Mouse (Mus musculus) limb, embryonic 10.5 days (tissue): ENCODE results near the gene Slc22a23. TPM values are rescaled to one million over a fixed set of nuclear protein-coding genes. Genes with fewer than 3 reads are reported as not detected.

Experiments
- DNase-seq: peaks from one replicate; pipeline ENCODE4 v3.0.0-alpha.2; 2017; ENCODE audit warnings: low spot score
- H3K27ac ChIP-seq: fragments of 300-500 bp; sonication (generic); 2 replicates; pipeline ENCODE4 v1.5.1; 2016; ENCODE audit warnings: mild to moderate bottlenecking
- H3K27me3 ChIP-seq: fragments of 300-500 bp; sonication (generic); 2 replicates; pipeline ENCODE4 v1.6.1; 2016; ENCODE audit warnings: low read depth, mild to moderate bottlenecking; ENCODE audit not compliant: poor library complexity, severe bottlenecking
- H3K36me3 ChIP-seq: fragments of 300-500 bp; sonication (generic); 2 replicates; pipeline ENCODE4 v1.6.1; 2016; ENCODE audit warnings: mild to moderate bottlenecking, moderate library complexity
- H3K4me1 ChIP-seq: fragments of 300-500 bp; sonication (generic); 2 replicates; pipeline ENCODE4 v1.6.1; 2016
- H3K4me3 ChIP-seq: fragments of 300-500 bp; sonication (generic); 2 replicates; pipeline ENCODE4 v1.5.1; 2016; ENCODE audit warnings: mild to moderate bottlenecking, moderate library complexity
- H3K9me3 ChIP-seq: fragments of 300-500 bp; sonication (generic); replicated peaks from 2 replicates; pipeline ENCODE4 v1.6.1; 2016; ENCODE audit warnings: mild to moderate bottlenecking
- WGBS: fragments of 180-500 bp; shearing (Covaris S2); methylation state at CpG from one replicate; pipeline ENCODE4 v1.1.7; 2016; 5-methylcytosine and 5-hydroxymethylcytosine counted together
- polyA plus RNA-seq: library from polyadenylated mRNA; unstranded; fragments of >200 nt; fragmentation: Nextera tagmentation; extraction: Ambion mirVana; gene quantifications from 2 replicates; pipeline ENCODE4 v1.2.1, GENCODE M21; 2016

The Slc22a23 gene
- polyA plus RNA-seq, 1 experiment from 2014 or later: 1.8 TPM

- Histone ChIP-seq H3K27ac (no peak overlapping the region), H3K27me3 (no peaks in the 10 kb centered on the region), H3K9me3 (no peaks in the 10 kb centered on the region), H3K4me1 (peaks cover 13% of the 10 kb centered on the region), H3K4me3 (no peak overlapping the region), H3K36me3 (no peaks in the 10 kb centered on the region)
- WGBS: 78% methylated on average over 4 of the region's 4 CpGs
- no peak for DNase-seq
Measured at GRCm38 (mm10) chr13:34228905-34229304, 116.1 kb downstream of the Slc22a23 start.

GRCm38 (mm10) chr13:34227720-34228661 lies 117.0 kb downstream of the Slc22a23 start:
- WGBS: 41% methylated on average over 12 of the region's 12 CpGs
- Histone ChIP-seq H3K4me3 (no peak overlapping the region), H3K4me1 (peaks cover 13% of the 10 kb centered on the region), H3K27me3 (no peaks in the 10 kb centered on the region), H3K9me3 (no peaks in the 10 kb centered on the region), H3K36me3 (no peaks in the 10 kb centered on the region), H3K27ac (no peak overlapping the region)
- DNase-seq: no peak

- H3K4me3 ChIP-seq: no peak overlapping the region
- no peaks in the 10 kb centered on the region for H3K27me3 ChIP-seq
- WGBS: 8% methylated on average over 1 of the region's 1 CpGs
- H3K4me1 ChIP-seq: peaks cover 13% of the 10 kb centered on the region
- H3K27ac ChIP-seq: no peak overlapping the region
- H3K36me3 ChIP-seq: no peaks in the 10 kb centered on the region
- no peak for DNase-seq
- H3K9me3 ChIP-seq: no peaks in the 10 kb centered on the region
Measured at GRCm38 (mm10) chr13:34226940-34227339, 118.0 kb downstream of the Slc22a23 start.

GRCm38 (mm10) chr13:34222985-34223384 lies 122.0 kb downstream of the Slc22a23 start:
- WGBS: 60% methylated on average over 7 of the region's 7 CpGs
- H3K27ac ChIP-seq: no peak overlapping the region
- no peak overlapping the region for H3K4me3 ChIP-seq
- no peaks in the 10 kb centered on the region for H3K9me3 ChIP-seq
- no peaks in the 10 kb centered on the region for H3K4me1 ChIP-seq
- H3K27me3 ChIP-seq: no peaks in the 10 kb centered on the region
- no peak for DNase-seq
- H3K36me3 ChIP-seq: no peaks in the 10 kb centered on the region

- Histone ChIP-seq H3K9me3 (no peaks in the 10 kb centered on the region), H3K36me3 (no peaks in the 10 kb centered on the region), H3K4me1 (no peaks in the 10 kb centered on the region), H3K4me3 (no peak overlapping the region), H3K27me3 (no peaks in the 10 kb centered on the region), H3K27ac (no peak overlapping the region)
- no peak for DNase-seq
- WGBS: 37% methylated on average over 3 of the region's 3 CpGs
Measured at GRCm38 (mm10) chr13:34219728-34220127, 125.3 kb downstream of the Slc22a23 start.

GRCm38 (mm10) chr13:34218776-34219175 lies 126.2 kb downstream of the Slc22a23 start:
- Histone ChIP-seq H3K27me3 (no peaks in the 10 kb centered on the region), H3K27ac (no peak overlapping the region), H3K36me3 (no peaks in the 10 kb centered on the region), H3K4me3 (no peak overlapping the region), H3K4me1 (no peaks in the 10 kb centered on the region), H3K9me3 (no peaks in the 10 kb centered on the region)
- WGBS: 92% methylated on average over 3 of the region's 3 CpGs
- DNase-seq: no peak

- Histone ChIP-seq H3K27ac (no peak overlapping the region), H3K27me3 (no peaks in the 10 kb centered on the region), H3K36me3 (no peaks in the 10 kb centered on the region), H3K9me3 (no peaks in the 10 kb centered on the region), H3K4me1 (0 out of 2 replicates have a peak, but pooled peaks cover 2% of the 10 kb centered on the region), H3K4me3 (no peak overlapping the region)
- no peak for DNase-seq
- 88% methylated on average over 3 of the region's 3 CpGs for WGBS
Measured at GRCm38 (mm10) chr13:34214855-34215254, 130.1 kb downstream of the Slc22a23 start.

GRCm38 (mm10) chr13:34212735-34213212 lies 132.2 kb downstream of the Slc22a23 start:
- WGBS: 73% methylated on average over 10 of the region's 10 CpGs
- no peak overlapping the region for H3K4me3 ChIP-seq
- H3K9me3 ChIP-seq: no peaks in the 10 kb centered on the region
- no peak for DNase-seq
- 0 out of 2 replicates have a peak, but pooled peaks cover 2% of the 10 kb centered on the region for H3K4me1 ChIP-seq
- H3K27me3 ChIP-seq: no peaks in the 10 kb centered on the region
- no peaks in the 10 kb centered on the region for H3K36me3 ChIP-seq
- H3K27ac ChIP-seq: no peak overlapping the region

GRCm38 (mm10) chr13:34211261-34211775 lies 133.7 kb downstream of the Slc22a23 start:
- Histone ChIP-seq H3K4me1 (0 out of 2 replicates have a peak, but pooled peaks cover 2% of the 10 kb centered on the region), H3K9me3 (no peaks in the 10 kb centered on the region), H3K36me3 (no peaks in the 10 kb centered on the region), H3K27ac (no peak overlapping the region), H3K4me3 (no peak overlapping the region), H3K27me3 (no peaks in the 10 kb centered on the region)
- DNase-seq: no peak
- 83% methylated on average over 4 of the region's 4 CpGs for WGBS

- WGBS: 90% methylated on average over 6 of the region's 6 CpGs
- no peak for DNase-seq
- no peaks in the 10 kb centered on the region for H3K27me3 ChIP-seq
Measured at GRCm38 (mm10) chr13:34207714-34208470, 137.1 kb downstream of the Slc22a23 start.

GRCm38 (mm10) chr13:34205216-34205615 lies 139.8 kb downstream of the Slc22a23 start:
- H3K27ac ChIP-seq: no peak overlapping the region
- no peak for DNase-seq
- no peak overlapping the region for H3K4me3 ChIP-seq
- H3K36me3 ChIP-seq: no peaks in the 10 kb centered on the region
- 94% methylated on average over 3 of the region's 3 CpGs for WGBS
- no peaks in the 10 kb centered on the region for H3K27me3 ChIP-seq
- no peaks in the 10 kb centered on the region for H3K4me1 ChIP-seq
- no peaks in the 10 kb centered on the region for H3K9me3 ChIP-seq

More at GRCm38 (mm10) chr13:34207714-34208470, 137.1 kb downstream of the Slc22a23 start:
- H3K9me3 ChIP-seq: no peaks in the 10 kb centered on the region
- H3K27ac ChIP-seq: no peak overlapping the region
- H3K36me3 ChIP-seq: no peaks in the 10 kb centered on the region
- no peak overlapping the region for H3K4me3 ChIP-seq
- 0 out of 2 replicates have a peak, but pooled peaks cover 2% of the 10 kb centered on the region for H3K4me1 ChIP-seq

- Histone ChIP-seq H3K36me3 (no peaks in the 10 kb centered on the region), H3K9me3 (no peaks in the 10 kb centered on the region), H3K4me3 (no peak overlapping the region), H3K27ac (no peak overlapping the region), H3K27me3 (no peaks in the 10 kb centered on the region), H3K4me1 (peaks cover 6% of the 10 kb centered on the region; the same call in 1 of the 2 replicates)
- WGBS: 90% methylated on average over 1 of the region's 1 CpGs
- no peak for DNase-seq
Measured at GRCm38 (mm10) chr13:34195676-34196075, 149.3 kb downstream of the Slc22a23 start.
